Mouse (Mus musculus) lung, postnatal 4 days (tissue): ENCODE results near the gene Arrdc4.
A peak's percentile ranks its signal among the peaks of the same experiment; 100 is the strongest.

Source experiments
- DNase-seq, 2 experiments: peaks; one replicate each; pipeline ENCODE4 v3.0.0; 2021

The Arrdc4 gene

GRCm38 (mm10) chr7:68748761-68749635 is at the start of gene Arrdc4:
TSS of gene Arrdc4 (minus strand) at chr7:68749241.
- peak; percentile 99 to 100 for DNase-seq

- no peak for DNase-seq
Observed at GRCm38 (mm10) chr7:68795578-68795977, 46.5 kb upstream of the Arrdc4 start.

GRCm38 (mm10) chr7:68788711-68789110 is 39.7 kb upstream of the Arrdc4 start:
- DNase-seq = no peak

- no peak for DNase-seq
Observed at GRCm38 (mm10) chr7:68771757-68772094, 22.7 kb upstream of the Arrdc4 start.

GRCm38 (mm10) chr7:68770894-68771756 is 22.1 kb upstream of the Arrdc4 start:
- no peak for DNase-seq

- DNase-seq = no peak
Observed at GRCm38 (mm10) chr7:68765926-68766325, 16.9 kb upstream of the Arrdc4 start.

GRCm38 (mm10) chr7:68759148-68759724 is 10.2 kb upstream of the Arrdc4 start:
- no peak for DNase-seq

- no peak for DNase-seq
Observed at GRCm38 (mm10) chr7:68756656-68757204, 7.7 kb upstream of the Arrdc4 start.

- DNase-seq = no peak
Observed at GRCm38 (mm10) chr7:68749919-68750318, 878 bp upstream of the Arrdc4 start.

- DNase-seq = peak in 1 of 2 experiments; percentile 35
Observed at GRCm38 (mm10) chr7:68748361-68748760, 680 bp downstream of the Arrdc4 start.

GRCm38 (mm10) chr7:68744616-68745015 is 4.4 kb downstream of the Arrdc4 start:
- no peak for DNase-seq

GRCm38 (mm10) chr7:68744206-68744605 is 4.8 kb downstream of the Arrdc4 start:
- no peak for DNase-seq

- no peak for DNase-seq
Observed at GRCm38 (mm10) chr7:68740763-68741162, 8.3 kb downstream of the Arrdc4 start.

- no peak for DNase-seq
Observed at GRCm38 (mm10) chr7:68738676-68739399, 10.2 kb downstream of the Arrdc4 start.

- no peak for DNase-seq
Observed at GRCm38 (mm10) chr7:68726380-68726779, 22.7 kb downstream of the Arrdc4 start.

GRCm38 (mm10) chr7:68724711-68725110 is 24.3 kb downstream of the Arrdc4 start:
- DNase-seq = no peak

- DNase-seq = no peak
Observed at GRCm38 (mm10) chr7:68721520-68721919, 27.5 kb downstream of the Arrdc4 start.

GRCm38 (mm10) chr7:68717988-68718387 is 31.1 kb downstream of the Arrdc4 start:
- no peak for DNase-seq

GRCm38 (mm10) chr7:68717498-68717897 is 31.5 kb downstream of the Arrdc4 start:
- peak; percentile 80 to 83 for DNase-seq

- peak; percentile 37 to 44 for DNase-seq
Observed at GRCm38 (mm10) chr7:68716926-68717325, 32.1 kb downstream of the Arrdc4 start.

- DNase-seq = no peak
Observed at GRCm38 (mm10) chr7:68712928-68713327, 36.1 kb downstream of the Arrdc4 start.

GRCm38 (mm10) chr7:68712425-68712824 is 36.6 kb downstream of the Arrdc4 start:
- no peak for DNase-seq

GRCm38 (mm10) chr7:68709319-68709573 is 39.8 kb downstream of the Arrdc4 start:
- no peak for DNase-seq
